Mouse (Mus musculus): Measurements from ENCODE around the gene Arid5a.

Gene Arid5a

DNA sequence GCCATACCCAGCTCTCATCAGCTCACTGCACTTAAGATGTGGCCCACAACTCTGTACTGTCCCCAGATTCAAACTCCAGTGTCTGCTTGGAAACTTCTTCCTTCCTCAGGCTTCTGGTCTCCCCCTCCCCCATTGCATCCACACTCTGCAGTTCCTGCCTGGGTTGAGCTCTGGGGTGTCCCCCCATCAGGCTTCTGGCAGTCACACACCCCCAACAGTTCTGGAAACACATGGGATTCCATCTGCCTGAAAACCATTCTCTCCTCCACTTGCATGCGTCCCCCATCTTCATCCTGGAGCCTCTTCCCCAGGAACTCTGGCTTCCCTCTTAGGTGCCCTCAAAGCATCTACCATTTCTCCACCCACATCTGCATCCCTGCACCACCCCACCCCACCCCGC, 19.3 kb downstream of the Arid5a start:
- DNase-seq, result no peak

DNA sequence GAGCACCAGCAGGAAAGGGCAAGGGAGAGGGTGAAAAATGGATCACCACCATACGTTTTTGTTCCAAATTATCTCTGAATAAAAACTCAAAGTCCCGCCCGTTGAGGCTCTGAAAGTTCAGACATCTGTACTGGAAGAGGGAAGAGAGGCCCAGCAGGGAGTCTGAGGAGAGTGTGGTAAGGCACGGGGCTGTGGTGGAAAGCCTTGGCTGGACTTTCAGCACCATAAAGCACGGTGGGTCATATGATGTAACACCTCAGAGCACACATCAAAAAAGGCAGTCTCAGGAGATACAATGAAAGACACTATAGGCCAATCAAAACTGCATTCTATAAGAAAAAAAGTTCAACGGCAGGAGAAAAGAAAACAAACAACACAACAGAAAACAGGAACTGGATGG, 24.2 kb downstream of the Arid5a start:
- DNase-seq, result no peak

DNA sequence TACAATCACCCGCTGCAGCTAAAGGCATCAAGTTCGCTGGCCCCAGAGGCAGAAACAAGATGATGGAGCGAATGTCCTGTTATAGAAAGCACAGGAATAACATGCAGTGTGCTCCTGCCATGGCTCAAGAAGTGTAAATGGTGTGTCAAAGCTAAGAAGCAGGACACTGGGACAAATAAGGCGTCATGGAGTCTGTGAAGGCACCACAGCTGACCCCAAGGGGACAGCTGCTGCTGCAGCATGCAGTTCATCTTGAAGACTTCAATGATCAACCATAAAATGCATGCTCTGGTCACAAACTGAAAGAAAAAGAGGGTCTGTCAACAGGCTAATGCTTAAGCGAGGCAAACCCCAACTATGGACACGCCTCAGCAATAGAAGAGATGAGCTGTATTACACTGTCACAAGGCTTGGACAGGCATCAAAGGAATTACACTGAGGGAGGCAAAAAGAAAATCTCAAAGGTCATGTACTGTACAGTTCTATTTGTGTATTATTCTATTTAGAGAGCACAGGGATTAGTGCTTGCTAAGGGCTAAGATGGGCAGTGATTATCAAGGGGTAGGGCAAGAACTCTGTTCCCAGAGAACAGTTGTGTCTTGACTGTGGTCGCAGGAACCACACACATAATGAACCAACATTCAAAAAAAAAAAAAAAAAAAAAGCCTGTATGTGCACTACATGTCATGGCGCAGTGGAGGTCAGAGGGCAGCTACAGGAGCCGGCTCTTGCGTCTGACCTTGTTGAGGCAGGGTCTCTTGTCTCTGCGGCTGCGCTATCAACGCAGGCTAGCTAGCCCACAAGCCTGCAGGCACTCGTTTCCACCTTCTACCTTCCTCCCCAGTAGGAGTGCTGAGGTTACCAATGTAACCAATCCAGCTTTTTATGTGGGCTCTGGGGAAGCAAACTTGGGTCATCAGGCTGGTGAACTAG, 25.7 kb downstream of the Arid5a start:
- DNase-seq, result no peak

DNA sequence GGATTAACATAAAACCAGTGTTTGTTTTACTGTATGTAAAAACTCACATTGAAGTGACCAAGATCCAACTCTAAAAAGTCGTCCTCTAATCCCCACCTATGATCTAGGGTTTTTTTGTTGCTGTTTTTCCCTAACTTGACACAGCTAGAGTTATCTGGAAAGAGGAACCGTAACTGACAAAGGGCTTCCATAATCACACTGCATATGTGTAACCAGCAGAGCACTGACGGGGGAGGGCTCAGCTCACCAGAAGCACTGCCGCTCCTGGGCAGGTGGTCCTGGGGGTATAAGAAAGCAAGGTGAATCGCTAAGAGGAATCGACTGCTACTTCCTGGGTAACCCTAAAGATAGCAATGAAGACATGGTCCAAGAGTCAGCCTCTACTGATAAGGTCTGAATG, 35.0 kb downstream of the Arid5a start:
- no peak for DNase-seq

DNA sequence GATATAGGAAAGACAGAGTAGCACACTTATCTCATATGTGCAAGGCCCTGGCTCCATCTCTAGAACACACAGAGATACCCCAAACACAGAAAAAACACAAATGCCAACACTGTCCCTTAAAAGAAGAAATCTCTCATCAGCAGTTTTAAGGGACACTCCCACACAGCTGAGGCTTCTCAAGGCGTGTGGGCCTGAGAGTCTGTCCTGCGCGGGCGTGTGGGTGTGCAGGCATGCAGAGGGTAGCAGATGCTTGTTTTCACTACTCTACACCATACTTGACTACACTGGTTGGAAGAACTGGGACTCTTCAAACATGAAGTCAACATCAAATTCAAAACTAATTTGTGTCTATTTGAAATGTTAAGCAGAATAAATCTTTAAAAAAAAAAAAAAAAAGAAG, 44.8 kb downstream of the Arid5a start:
- no peak for DNase-seq

DNA sequence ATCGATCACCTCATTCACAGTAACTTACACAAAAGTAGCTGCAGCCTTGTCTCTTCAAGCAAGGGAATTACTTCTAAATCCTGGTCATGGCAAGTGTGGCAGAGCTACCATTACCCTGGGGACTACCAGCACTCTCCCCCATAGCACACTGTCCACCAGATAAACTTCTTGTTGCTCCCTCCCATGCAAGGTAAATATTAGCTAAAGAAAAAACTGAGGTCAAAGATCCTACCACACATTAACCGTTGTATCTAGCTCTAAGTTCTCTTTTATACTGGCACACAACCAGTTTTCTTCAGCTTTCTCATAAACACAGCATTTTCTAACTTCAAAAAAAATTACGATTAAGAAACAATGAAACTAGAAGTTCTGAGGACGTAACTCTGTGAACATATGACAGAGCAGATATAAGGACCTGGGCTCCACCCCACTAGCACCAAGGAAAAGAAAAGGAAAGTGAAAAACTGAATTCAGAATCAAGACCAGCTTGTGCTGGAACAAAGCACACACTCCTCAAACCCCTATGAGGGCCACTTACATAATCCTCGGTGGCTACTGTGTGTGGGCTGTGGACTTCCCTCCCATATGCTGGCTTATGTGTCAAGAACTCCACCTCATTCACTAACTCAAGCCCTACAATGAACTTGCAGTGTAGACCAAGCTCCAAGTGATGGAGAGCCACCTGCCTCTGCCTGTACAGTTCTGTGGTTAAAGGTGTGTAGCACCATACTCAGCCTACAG, 49.6 kb downstream of the Arid5a start:
- no peak for DNase-seq

DNA sequence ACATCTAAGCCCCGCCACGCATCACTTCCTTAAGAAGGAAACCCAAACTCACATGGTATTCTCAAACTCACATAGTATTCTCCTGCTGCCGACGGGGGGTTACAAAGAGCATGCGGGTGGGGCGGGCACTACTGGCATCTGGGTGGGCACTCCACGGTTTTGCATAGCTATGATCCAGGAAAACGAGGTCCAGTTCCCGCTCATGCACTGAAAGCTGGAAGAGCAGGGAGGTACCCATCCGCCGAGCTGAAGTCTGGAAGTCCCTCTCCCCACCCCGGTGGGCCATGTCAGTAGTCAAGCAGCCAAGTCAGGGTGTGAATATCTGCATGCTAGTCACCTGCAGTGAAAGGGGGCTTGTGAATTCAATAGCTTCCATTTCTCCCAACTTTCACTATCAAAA, 60.2 kb downstream of the Arid5a start:
- no peak for DNase-seq

DNA sequence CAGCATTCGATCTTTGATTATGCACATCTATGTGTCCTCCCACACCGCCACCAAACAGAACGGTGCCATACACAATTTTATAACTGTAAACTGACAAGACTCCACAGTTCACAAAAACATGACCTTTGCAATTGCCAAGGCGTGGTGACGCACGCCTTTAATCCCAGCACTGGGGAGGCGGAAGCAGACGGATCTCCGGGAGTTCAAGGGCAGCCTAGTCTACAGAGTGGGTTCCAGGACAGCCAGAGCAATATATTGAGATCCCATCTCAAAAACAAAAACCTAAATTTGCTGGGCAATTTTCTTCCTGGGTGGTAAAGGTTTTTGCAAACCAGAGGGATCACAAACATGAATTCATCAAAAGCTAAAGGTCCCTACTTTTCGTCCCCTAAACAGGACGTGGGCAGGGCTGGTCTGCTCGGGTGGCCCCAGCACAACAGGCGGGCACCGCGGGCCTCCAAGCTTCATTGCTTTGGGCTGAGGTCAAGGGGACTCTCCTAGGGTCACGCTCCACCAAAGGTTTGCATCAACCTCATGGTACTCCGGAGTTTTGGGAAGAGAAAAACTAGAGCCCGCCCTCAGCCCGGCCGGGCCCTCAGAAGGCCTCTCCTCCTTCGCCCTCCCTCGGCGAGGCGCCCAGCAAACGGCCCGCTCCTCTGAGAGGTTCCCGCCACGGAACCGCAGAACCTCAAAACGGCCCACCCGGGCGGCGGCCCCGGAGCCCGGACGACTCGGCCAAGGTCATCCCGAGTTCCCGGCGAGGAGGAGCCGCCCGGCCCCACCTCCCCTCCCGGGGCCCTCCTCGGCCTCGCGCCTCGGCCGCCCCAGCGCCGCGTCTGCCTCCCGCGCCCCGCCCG, 60.8 kb downstream of the Arid5a start:
- peak; percentile 7 for DNase-seq

DNA sequence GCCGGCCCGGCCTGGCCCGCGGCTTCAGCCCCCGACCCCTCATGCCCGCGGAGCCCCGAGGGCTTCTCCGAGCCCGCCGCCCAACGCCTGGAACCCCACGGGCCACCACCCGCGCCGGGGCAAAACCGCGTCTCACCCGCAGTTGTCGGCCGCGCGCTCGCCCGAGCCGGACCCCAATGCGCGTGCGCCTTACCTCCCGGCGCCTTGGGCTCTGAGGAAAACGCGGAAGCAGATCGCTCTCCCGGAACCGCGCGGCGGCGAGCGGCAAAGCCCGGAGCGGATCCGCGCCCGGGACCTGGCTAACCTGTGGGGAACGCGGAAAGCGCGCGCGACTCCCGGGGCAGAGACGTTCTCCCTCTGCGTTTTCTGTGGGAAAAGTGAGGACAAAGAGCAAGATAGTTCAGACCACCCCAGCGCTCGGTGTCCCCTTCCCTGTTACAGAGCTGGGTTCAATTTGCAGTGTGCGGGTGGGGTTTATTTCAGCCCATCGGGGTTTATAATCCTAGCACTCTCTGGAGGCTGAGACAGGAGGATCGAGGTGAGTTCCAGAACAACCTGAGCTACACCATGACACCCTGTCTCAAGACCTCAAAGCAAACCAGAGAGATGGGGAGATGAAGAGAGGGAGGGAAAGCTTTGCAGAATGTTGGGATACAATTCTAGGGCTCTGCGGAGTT, 61.6 kb downstream of the Arid5a start, which contains the start of gene Kansl3:
Gene Kansl3, minus strand, starts transcription at position 213 of the 677 bp plus-strand sequence.
- DNase-seq, result peak; percentile 91

DNA sequence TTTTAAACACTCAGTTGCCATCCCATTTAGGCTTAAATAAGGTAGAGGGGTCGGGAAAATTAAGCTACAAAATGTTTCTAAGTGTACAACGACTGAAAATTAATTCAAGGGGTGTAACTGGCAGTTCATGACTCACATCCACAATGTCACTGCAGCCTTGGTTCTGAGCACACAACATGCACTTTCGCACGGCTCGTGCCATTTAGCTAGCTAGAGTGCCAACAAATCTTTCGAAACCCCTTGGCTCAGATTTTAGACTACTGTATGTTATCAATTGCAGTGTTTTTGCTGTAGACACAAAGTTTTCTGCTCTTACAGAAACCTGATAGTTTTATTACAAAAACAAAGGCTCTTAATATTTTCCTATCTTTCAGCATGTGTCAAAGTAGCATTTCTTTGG, 63.4 kb downstream of the Arid5a start:
- no peak for DNase-seq

DNA sequence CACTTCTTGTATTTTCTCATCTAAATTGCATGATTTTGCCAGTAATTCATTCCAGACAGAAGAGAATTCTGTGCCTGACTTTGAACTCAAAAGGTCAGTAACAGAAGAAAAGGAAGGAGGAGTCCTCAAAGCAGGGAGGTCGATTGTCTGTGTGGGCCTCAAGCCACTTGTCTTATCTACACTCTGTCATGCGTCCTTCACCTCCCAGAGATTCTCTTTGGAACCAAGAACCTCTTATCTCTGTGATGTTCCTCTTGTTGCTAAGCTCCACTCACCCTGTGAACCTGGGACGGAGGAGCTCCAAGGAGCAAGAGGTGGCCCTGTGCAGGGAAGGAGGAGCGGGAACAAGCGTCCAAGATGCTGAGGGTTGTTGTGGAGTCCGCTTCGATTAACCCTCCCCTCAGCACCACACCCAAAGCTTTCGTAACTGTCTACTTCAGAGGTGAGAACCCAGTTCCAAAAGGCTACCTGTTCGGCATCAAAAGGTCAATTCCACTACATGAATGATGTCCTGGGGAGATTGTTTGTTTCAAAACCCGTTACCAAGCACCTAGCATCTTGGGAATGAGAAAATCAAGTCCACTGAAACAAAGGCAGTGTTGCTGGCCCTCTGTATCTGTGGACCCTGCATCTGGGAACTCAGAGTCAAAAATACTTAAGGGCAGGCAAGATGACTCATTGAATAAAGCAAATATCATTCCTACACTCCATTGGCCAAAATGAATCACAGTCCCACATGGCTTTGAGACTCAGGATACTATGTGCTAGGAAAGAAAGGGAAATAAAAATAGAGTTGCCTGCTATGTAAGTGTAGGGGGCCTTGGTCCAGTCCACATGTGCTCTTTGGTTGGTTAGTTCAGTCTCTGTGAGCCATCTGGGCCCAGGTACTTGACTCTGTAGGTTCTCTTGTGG, 64.7 kb downstream of the Arid5a start, which contains the start of gene Fer1l5:
Gene Fer1l5, plus strand, starts transcription at position 358 of the 912 bp plus-strand sequence.
- no peak for DNase-seq

Data from lung, postnatal 14 days (tissue).